Mouse (Mus musculus) forebrain, embryonic 10.5 days (tissue): Measurements from ENCODE around the gene Cdnf. TPM values are rescaled to one million over a fixed set of nuclear protein-coding genes. Genes with fewer than 3 reads are reported as not detected.

ENCODE experiments used
- DNase-seq: peaks from one replicate; pipeline ENCODE4 v3.0.0-alpha.2; 2017; ENCODE audit warnings: low spot score; ENCODE audit errors: extremely low spot score
- H3K27ac ChIP-seq: fragments of 300-500 bp; sonication (generic); 2 replicates; pipeline ENCODE4 v1.5.1; 2016; ENCODE audit warnings: mild to moderate bottlenecking
- H3K27me3 ChIP-seq: fragments of 300-500 bp; sonication (generic); 2 replicates; pipeline ENCODE4 v1.6.1; 2016; ENCODE audit warnings: mild to moderate bottlenecking; ENCODE audit not compliant: poor library complexity, severe bottlenecking
- H3K36me3 ChIP-seq: fragments of 300-500 bp; sonication (generic); replicated peaks from 2 replicates; pipeline ENCODE4 v1.6.1; 2016; ENCODE audit warnings: mild to moderate bottlenecking, moderate library complexity
- H3K4me1 ChIP-seq: fragments of 300-500 bp; sonication (generic); 2 replicates; pipeline ENCODE4 v1.6.1; 2016
- H3K4me3 ChIP-seq: fragments of 300-500 bp; sonication (generic); 2 replicates; pipeline ENCODE4 v1.5.1; 2016; ENCODE audit warnings: mild to moderate bottlenecking, moderate library complexity
- H3K9me3 ChIP-seq: fragments of 300-500 bp; sonication (generic); 2 replicates; pipeline ENCODE4 v1.6.1; 2016; ENCODE audit warnings: mild to moderate bottlenecking, moderate library complexity
- WGBS: fragments of 180-500 bp; shearing (Covaris S2); methylation state at CpG from one replicate; pipeline ENCODE4 v1.1.7; 2016; 5-methylcytosine and 5-hydroxymethylcytosine counted together
- polyA plus RNA-seq: library from polyadenylated mRNA; unstranded; fragments of >200 nt; fragmentation: Nextera tagmentation; extraction: Ambion mirVana; gene quantifications from 2 replicates; pipeline ENCODE4 v1.2.1, GENCODE M21; 2016

Gene Cdnf
- polyA plus RNA-seq, 1 experiment from 2014 or later: 0.50 TPM

DNA sequence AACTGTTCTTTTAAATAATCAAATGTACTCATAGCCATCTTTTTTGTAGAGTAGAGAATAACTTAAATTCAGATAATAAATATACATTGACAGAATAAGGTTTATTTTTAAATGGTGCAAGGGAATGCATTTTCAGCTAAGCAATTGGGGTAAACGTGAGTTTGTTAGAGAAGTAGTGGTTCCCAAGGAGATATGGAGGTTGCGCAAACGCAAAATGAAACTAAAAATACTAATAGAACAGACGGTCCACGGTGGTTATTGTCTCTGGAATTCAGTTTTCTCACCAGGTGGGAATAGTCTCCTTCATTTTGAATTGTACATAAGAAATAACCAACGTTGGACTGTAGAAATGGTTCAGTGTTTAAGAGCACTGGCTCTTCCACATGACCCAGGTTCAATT lies 13.5 kb downstream of the Cdnf start:
- no peaks in the 10 kb centered on the region for H3K36me3 ChIP-seq
- no peaks in the 10 kb centered on the region for H3K4me1 ChIP-seq
- DNase-seq: no peak
- H3K27ac ChIP-seq: no peak overlapping the region
- 86% methylated on average over 6 of the region's 6 CpGs for WGBS
- H3K4me3 ChIP-seq: no peak overlapping the region
- no peaks in the 10 kb centered on the region for H3K27me3 ChIP-seq
- H3K9me3 ChIP-seq: no peaks in the 10 kb centered on the region

GRCm38 (mm10) chr2:3541307-3542079 lies 28.7 kb downstream of the Cdnf start:
- DNase-seq: no peak
- H3K9me3 ChIP-seq: no peaks in the 10 kb centered on the region
- H3K27ac ChIP-seq: no peak overlapping the region
- H3K36me3 ChIP-seq: no peaks in the 10 kb centered on the region
- WGBS: 80% methylated on average over 9 of the region's 9 CpGs
- no peaks in the 10 kb centered on the region for H3K27me3 ChIP-seq
- no peak overlapping the region for H3K4me3 ChIP-seq
- no peaks in the 10 kb centered on the region for H3K4me1 ChIP-seq

DNA sequence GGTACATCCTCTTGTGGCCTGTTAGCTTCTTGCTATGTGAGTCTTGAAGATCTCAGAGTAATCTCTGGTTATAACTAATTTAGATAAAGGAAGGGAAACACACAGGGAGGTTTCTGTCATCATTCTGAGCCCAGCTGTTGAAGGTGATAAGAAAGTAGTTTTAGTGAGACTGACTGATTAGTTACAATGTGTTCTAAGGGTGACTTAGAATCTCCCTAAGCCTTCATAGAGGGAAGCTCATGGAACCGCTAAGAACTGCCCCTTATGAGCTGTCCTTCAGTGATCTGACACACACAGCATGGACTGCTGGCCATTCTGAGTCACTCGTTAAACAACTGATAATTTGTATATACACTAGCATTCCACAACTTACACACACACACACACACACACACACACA lies 33.2 kb downstream of the Cdnf start:
- H3K27ac ChIP-seq: no peak overlapping the region
- no peaks in the 10 kb centered on the region for H3K36me3 ChIP-seq
- 73% methylated on average over 2 of the region's 2 CpGs for WGBS
- no peak overlapping the region for H3K4me3 ChIP-seq
- DNase-seq: no peak
- H3K9me3 ChIP-seq: no peaks in the 10 kb centered on the region; the same call in 1 of the 2 replicates
- no peaks in the 10 kb centered on the region for H3K4me1 ChIP-seq
- H3K27me3 ChIP-seq: no peaks in the 10 kb centered on the region

DNA sequence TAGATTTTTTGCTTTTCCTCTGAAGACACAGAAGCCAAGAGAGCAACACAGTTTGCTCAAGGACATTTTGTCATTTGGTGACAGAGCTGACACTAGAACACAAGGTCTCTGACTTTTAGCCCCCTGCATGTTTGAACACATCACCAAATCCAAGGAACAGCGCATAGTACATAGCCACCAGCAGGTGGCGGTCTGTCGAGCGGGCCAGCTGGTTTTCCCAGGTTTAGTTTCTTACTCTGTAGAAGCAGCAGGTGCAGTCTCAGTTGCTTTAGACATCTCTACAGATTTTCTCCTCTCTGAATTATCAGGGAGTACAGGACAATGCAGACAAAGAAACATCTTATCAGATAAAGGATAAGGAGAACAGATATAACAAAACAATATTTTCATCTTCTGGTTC lies 33.8 kb downstream of the Cdnf start:
- Histone ChIP-seq H3K36me3 (no peaks in the 10 kb centered on the region), H3K4me3 (no peak overlapping the region), H3K27ac (no peak overlapping the region), H3K27me3 (no peaks in the 10 kb centered on the region), H3K4me1 (no peaks in the 10 kb centered on the region), H3K9me3 (no peaks in the 10 kb centered on the region; the same call in 1 of the 2 replicates)
- 2% methylated on average over 4 of the region's 4 CpGs for WGBS
- DNase-seq: peak; percentile 53

GRCm38 (mm10) chr2:3570186-3570585 lies 57.4 kb downstream of the Cdnf start, which contains the start of gene Fam107b:
TSS of gene Fam107b (plus strand) at chr2:3570488.
- WGBS: 71% methylated on average over 12 of the region's 12 CpGs
- Histone ChIP-seq H3K9me3 (no peaks in the 10 kb centered on the region), H3K4me1 (no peaks in the 10 kb centered on the region)

DNA sequence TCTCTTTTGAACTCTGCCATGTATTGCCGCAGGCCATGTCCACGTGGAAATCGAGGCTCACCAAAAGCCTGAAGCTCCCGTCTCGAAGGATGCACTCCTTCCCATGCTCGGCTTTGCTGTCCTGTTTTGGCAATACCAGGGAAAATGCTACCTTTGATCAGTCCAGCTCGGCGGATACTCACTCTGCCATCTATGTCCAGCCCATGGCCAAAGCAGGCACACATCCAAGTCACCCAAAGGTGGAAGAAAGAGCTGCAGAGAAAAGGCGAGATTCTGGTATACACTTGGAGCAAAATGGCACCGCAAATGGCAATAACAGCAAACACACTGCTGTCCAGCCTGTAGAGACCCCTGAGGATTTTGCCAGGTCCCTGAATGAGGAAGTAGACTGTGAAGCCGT lies 57.8 kb downstream of the Cdnf start:
- Histone ChIP-seq H3K9me3 (no peaks in the 10 kb centered on the region), H3K27ac (no peak overlapping the region), H3K4me3 (no peak overlapping the region), H3K4me1 (no peaks in the 10 kb centered on the region), H3K27me3 (no peaks in the 10 kb centered on the region), H3K36me3 (no peaks in the 10 kb centered on the region)
- DNase-seq: no peak
- WGBS: 92% methylated on average over 11 of the region's 11 CpGs

More at GRCm38 (mm10) chr2:3570186-3570585, 57.4 kb downstream of the Cdnf start, which contains the start of gene Fam107b:
- Histone ChIP-seq H3K36me3 (no peaks in the 10 kb centered on the region), H3K4me3 (no peak within 1 kb of the TSS), H3K27me3 (no peaks in the 10 kb centered on the region), H3K27ac (no peak within 1 kb of the TSS)
- no peak for DNase-seq

- H3K27me3 ChIP-seq: no peaks in the 10 kb centered on the region
These were observed 61.1 kb downstream of the Cdnf start for GRCm38 (mm10) chr2:3573883-3574282.

DNA sequence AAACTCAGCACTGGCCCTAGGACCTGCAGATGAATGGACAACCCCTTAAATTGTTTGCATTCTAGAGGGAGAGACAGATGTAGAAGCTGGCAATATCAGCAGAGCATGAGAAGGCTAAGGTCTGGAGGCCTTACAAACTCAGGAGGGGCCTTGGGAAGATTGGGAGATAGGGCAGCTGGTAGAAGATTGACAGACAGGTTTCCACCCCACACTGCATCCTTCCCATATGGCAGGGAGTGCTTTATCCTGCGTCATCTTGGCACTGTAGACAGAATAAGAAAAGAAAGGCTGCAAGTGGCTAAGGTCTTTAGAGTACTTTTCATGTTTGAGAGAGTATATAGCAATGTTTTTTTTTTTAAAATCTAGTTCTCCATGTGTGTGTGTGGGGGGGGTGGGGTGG lies 62.3 kb downstream of the Cdnf start:
- Histone ChIP-seq H3K27me3 (no peaks in the 10 kb centered on the region), H3K27ac (no peak overlapping the region), H3K9me3 (no peaks in the 10 kb centered on the region), H3K4me3 (no peak overlapping the region), H3K36me3 (no peaks in the 10 kb centered on the region), H3K4me1 (no peaks in the 10 kb centered on the region)
- no peak for DNase-seq
- WGBS: 91% methylated on average over 1 of the region's 1 CpGs

More at GRCm38 (mm10) chr2:3573883-3574282, 61.1 kb downstream of the Cdnf start:
- DNase-seq: no peak
- WGBS: 91% methylated on average over 7 of the region's 7 CpGs
- Histone ChIP-seq H3K9me3 (no peaks in the 10 kb centered on the region), H3K36me3 (no peaks in the 10 kb centered on the region), H3K27ac (no peak overlapping the region), H3K4me1 (no peaks in the 10 kb centered on the region), H3K4me3 (no peak overlapping the region)

Other genes starting within 250 kb of the Cdnf start
- gene Nmt2, start 228.8 kb upstream of the Cdnf start, polyA plus RNA-seq: 63.6 and 64.1 TPM in 2 replicates
- gene Rpp38, start 180.4 kb upstream of the Cdnf start, polyA plus RNA-seq: 22.9 and 23.2 TPM in 2 replicates
- gene Acbd7, start 176.9 kb upstream of the Cdnf start, polyA plus RNA-seq: 0.32 TPM in 1 of 2 replicates, not detected in the other
- gene Olah, start 115.8 kb upstream of the Cdnf start, polyA plus RNA-seq: not detected in 2 replicates
- 0.30 TPM in 1 of 2 replicates, not detected in the other for gene Meig1, start 90.4 kb upstream of the Cdnf start, polyA plus RNA-seq
- gene Dclre1c, start 88.9 kb upstream of the Cdnf start, polyA plus RNA-seq: 7.5 and 10.2 TPM in 2 replicates
- gene Suv39h2, start 38.0 kb upstream of the Cdnf start, polyA plus RNA-seq: 39.0 and 43.7 TPM in 2 replicates
- gene Gm45902, start 240 bp upstream of the Cdnf start, polyA plus RNA-seq: 8.9 and 11.1 TPM in 2 replicates
- 147 and 154 TPM in 2 replicates for gene Hspa14, start 216 bp upstream of the Cdnf start, polyA plus RNA-seq
- gene Fam107b, start 57.5 kb downstream of the Cdnf start, polyA plus RNA-seq: 42.6 and 43.1 TPM in 2 replicates